Mouse (Mus musculus) limb, embryonic 12.5 days (tissue): ENCODE data around the gene Abca4. TPM values are rescaled to one million over a fixed set of nuclear protein-coding genes. Genes with fewer than 3 reads are reported as not detected.
"Not testable (repeated sequence)": the region's sequence is repeated elsewhere in the genome, so short reads cannot be mapped to it uniquely, and the experiment has no call there.

Source experiments
- ATAC-seq: fragments of 200-750 bp; cut with Nextera tagmentation; 2 replicates; pipeline ENCODE4 v1.8.0; 2017; ENCODE audit warnings: low read depth, moderate TSS enrichment; ENCODE audit not compliant: insufficient number of reproducible peaks, insufficient read depth, low FRiP score, low TSS enrichment
- H3K27ac ChIP-seq: fragments of 300-500 bp; sonication (generic); 2 replicates; pipeline ENCODE4 v1.5.1; 2016; ENCODE audit warnings: mild to moderate bottlenecking, moderate library complexity
- H3K27me3 ChIP-seq: fragments of 300-500 bp; sonication (generic); 2 replicates; pipeline ENCODE4 v1.6.1; 2016; ENCODE audit warnings: mild to moderate bottlenecking, moderate library complexity
- H3K36me3 ChIP-seq: fragments of 300-500 bp; sonication (generic); 2 replicates; pipeline ENCODE4 v1.6.1; 2016; ENCODE audit warnings: mild to moderate bottlenecking, moderate library complexity
- H3K4me1 ChIP-seq: fragments of 300-500 bp; sonication (generic); replicated peaks from 2 replicates; pipeline ENCODE4 v1.6.1; 2016
- H3K4me2 ChIP-seq: fragments of 300-500 bp; sonication (generic); 2 replicates; pipeline ENCODE4 v1.6.1; 2016; ENCODE audit warnings: mild to moderate bottlenecking, moderate library complexity
- H3K4me3 ChIP-seq: fragments of 300-500 bp; sonication (generic); replicated peaks from 2 replicates; pipeline ENCODE4 v1.5.1; 2016; ENCODE audit warnings: mild to moderate bottlenecking
- H3K9ac ChIP-seq: fragments of 300-500 bp; sonication (generic); replicated peaks from 2 replicates; pipeline ENCODE4 v1.6.1; 2016; ENCODE audit warnings: mild to moderate bottlenecking, moderate library complexity
- H3K9me3 ChIP-seq: fragments of 300-500 bp; sonication (generic); 2 replicates; pipeline ENCODE4 v1.6.1; 2016; ENCODE audit warnings: mild to moderate bottlenecking, moderate library complexity
- WGBS: fragments of 180-500 bp; shearing (Covaris S2); methylation state at CpG from one replicate; pipeline ENCODE4 v1.1.7; 2016; 5-methylcytosine and 5-hydroxymethylcytosine counted together
- polyA plus RNA-seq: library from polyadenylated mRNA; unstranded; fragments of >200 nt; fragmentation: Nextera tagmentation; extraction: Ambion mirVana; gene quantifications from 2 replicates; pipeline ENCODE4 v1.2.1, GENCODE M21; 2016

The Abca4 gene
- polyA plus RNA-seq, 1 experiment from 2014 or later, result 1.8 TPM

DNA sequence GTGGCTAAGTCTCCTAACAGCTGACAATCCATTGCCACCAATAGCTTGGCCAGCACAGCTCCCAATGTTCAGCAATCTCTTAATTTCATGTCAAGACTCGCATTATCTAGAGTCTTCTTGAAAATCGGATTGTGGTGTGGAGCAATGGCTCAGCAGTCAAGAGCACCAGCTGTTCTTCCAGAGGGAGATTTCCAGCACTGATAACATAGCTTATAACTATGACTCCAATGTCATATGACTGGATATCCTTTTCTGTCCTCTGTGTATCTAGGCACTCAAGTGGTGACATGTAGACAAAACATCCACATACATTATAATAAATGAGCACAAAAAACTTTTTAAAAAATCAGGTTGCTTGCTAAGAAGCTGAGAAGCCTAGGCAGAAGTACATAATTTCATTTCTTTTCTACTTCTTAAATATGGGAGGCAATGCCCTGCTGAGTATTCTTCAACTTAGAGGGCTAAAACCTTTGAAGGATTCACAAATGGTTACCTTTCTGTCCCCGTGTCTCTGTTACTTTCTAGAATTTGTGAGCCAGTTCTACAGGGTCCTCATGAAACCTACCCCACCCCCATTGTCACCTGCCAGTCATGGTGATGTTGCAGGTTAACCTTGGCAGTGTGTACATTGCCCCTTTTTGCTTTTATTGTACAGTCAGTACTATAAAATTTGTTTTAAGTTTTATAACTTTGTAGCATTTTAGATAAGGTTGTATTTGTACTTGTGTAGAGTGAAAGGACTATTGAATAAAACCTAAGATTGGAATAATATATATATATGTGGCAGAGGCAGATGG lies 177.2 kb downstream of the Abca4 start:
- no peaks in the 10 kb centered on the region for H3K4me1 ChIP-seq
- no peak overlapping the region for H3K4me3 ChIP-seq
- no peak overlapping the region for H3K9ac ChIP-seq
- 82% methylated on average over 3 of the region's 3 CpGs for WGBS
- no peak for ATAC-seq
- no peaks in the 10 kb centered on the region for H3K9me3 ChIP-seq
- H3K36me3 ChIP-seq, result no peaks in the 10 kb centered on the region
- no peaks in the 10 kb centered on the region for H3K27me3 ChIP-seq
- no peak overlapping the region for H3K27ac ChIP-seq
- H3K4me2 ChIP-seq, result no peak overlapping the region

DNA sequence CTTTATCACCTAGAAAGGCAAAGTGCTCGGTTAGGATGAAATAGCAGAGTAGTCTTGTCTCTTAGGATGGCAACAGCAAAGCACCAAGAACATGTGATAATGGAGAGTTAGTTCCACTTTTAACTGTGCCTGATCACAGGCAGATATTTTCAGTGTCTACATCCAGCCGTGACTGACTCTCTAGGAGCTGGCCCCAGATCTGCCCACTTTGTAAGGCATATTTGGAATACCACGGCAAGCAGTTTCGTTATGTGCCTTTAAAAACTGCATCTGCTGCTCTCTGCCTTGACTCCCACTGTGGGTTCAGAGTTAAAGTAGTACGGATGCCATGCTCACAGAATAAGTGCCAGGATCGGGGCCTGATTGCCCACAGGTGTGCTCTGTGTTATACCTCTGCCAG lies 182.7 kb downstream of the Abca4 start:
- H3K27me3 ChIP-seq, ATAC-seq, H3K9me3 ChIP-seq, H3K9ac ChIP-seq, H3K4me2 ChIP-seq, H3K36me3 ChIP-seq, H3K27ac ChIP-seq, H3K4me1 ChIP-seq, H3K4me3 ChIP-seq: not testable (repeated sequence)
- WGBS, result 62% methylated on average over 6 of the region's 6 CpGs

Other genes with a start within 250 kb of the Abca4 start
- gene Abcd3, start 229.1 kb upstream of the Abca4 start, polyA plus RNA-seq, result 55.3 and 58.1 TPM in 2 replicates
- 49.4 and 59.8 TPM in 2 replicates for gene Arhgap29, start 91.9 kb upstream of the Abca4 start, polyA plus RNA-seq
- 60.7 and 64.0 TPM in 2 replicates for gene Gclm, start 201.1 kb downstream of the Abca4 start, polyA plus RNA-seq
- gene Dnttip2, start 229.9 kb downstream of the Abca4 start, polyA plus RNA-seq, result 86.5 and 90.5 TPM in 2 replicates
- 6.9 and 7.6 TPM in 2 replicates for gene Bcar3, start 249.7 kb downstream of the Abca4 start, polyA plus RNA-seq